Mouse (Mus musculus) C2C12 (cell line): ENCODE results near the gene Crabp2.

Source experiments
- CTCF ChIP-seq: IDR thresholded peaks from one replicate; pipeline ENCODE4 v1.5.1; 2011; ENCODE audit not compliant: control insufficient read depth, insufficient read depth, insufficient read length
- MAX ChIP-seq: IDR thresholded peaks from one replicate; pipeline ENCODE4 v1.6.1; 2011; ENCODE audit warnings: mild to moderate bottlenecking, control low read depth
- USF1 ChIP-seq: IDR thresholded peaks from one replicate; pipeline ENCODE4 v1.6.1; 2011; ENCODE audit warnings: low read depth, mild to moderate bottlenecking, control low read depth, moderate library complexity

GRCm38 (mm10) chr3:87934501-87934900 is 14.0 kb upstream of the Crabp2 start:
- TF ChIP-seq CTCF: no peak
- no peak for TF ChIP-seq MAX
- TF ChIP-seq USF1: no peak
